Mouse (Mus musculus): ENCODE results near the gene Ripk1. TPM values are rescaled to one million over a fixed set of nuclear protein-coding genes. Genes with fewer than 3 reads are reported as not detected.

Gene Ripk1
- polyA plus RNA-seq, 1 experiment from 2014 or later, result 17.2 TPM

- H3K4me1 ChIP-seq (replicated peaks; ENCODE audit: insufficient read depth, low read length), result no peaks in the 10 kb centered on the region
- H3K27me3 ChIP-seq (ENCODE audit: insufficient read depth, low read length), result no peaks in the 10 kb centered on the region
- no peak for TF ChIP-seq CTCF (IDR thresholded peaks at IDR 0.05; ENCODE audit: low read depth)
- H3K4me2 ChIP-seq (ENCODE audit: low read length), result no peak overlapping the region
- H3K9ac ChIP-seq (ENCODE audit: low read depth, low read length), result no peak overlapping the region
- no peaks in the 10 kb centered on the region for H3K9me3 ChIP-seq (replicated peaks; ENCODE audit: low read length)
- peak overlapping the region; percentile 3; the same call in 1 of the 2 replicates for H3K27ac ChIP-seq
- ATAC-seq (replicated peaks; ENCODE audit: low FRiP score, low read depth) (peak; percentile 83), DNase-seq (ENCODE audit: low spot score) (peak; percentile 15)
- peaks cover 13% of the 10 kb centered on the region; the same call in 1 of the 2 replicates for H3K36me3 ChIP-seq (ENCODE audit: insufficient read depth, low read length)
- no peak overlapping the region for H3K4me3 ChIP-seq (replicated peaks; ENCODE audit: low read depth, low read length)
- WGBS, result 59% methylated on average over 5 of the region's 5 CpGs
Observed at GRCm38 (mm10) chr13:34045511-34046249, 43.5 kb downstream of the Ripk1 start.

DNA sequence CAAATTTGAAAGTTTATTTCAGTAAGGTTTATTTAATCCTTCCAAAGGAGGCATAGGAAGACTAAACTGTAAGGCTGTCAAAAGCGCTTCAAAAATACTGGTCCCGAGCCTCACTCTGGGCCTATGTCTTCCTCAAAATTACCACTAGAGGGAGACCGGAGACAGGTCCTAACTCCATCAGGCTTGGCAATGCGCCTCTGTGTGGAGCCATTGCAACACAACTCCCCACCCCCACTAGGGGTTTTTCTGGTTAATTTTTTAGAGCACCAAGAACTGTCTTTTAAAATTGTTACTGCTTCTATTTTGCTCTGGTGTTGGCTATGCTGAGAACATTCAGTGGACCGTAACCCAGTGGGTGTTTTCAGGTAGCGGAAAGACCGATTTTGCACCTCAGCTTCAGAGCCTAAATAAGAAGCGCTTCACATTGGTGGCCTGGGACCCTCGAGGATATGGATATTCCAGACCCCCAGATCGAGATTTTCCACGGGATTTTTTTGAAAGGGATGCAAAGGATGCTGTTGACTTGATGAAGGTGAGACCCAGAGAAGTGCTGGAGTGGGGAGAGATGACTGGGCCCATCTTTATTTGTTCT, 44.4 kb downstream of the Ripk1 start:
- peak; percentile 93 for TF ChIP-seq CTCF (IDR thresholded peaks at IDR 0.05; ENCODE audit: low read depth)
- H3K36me3 ChIP-seq (ENCODE audit: insufficient read depth, low read length), result peaks cover 17% of the 10 kb centered on the region; the same call in 1 of the 2 replicates
- DNase-seq (ENCODE audit: low spot score) (peak; percentile 94), ATAC-seq (replicated peaks; ENCODE audit: low FRiP score, low read depth) (peak; percentile 86)
- H3K4me3 ChIP-seq (replicated peaks; ENCODE audit: low read depth, low read length), result no peak overlapping the region
- no peaks in the 10 kb centered on the region for H3K4me1 ChIP-seq (replicated peaks; ENCODE audit: insufficient read depth, low read length)
- no peak overlapping the region for H3K27ac ChIP-seq
- H3K27me3 ChIP-seq (ENCODE audit: insufficient read depth, low read length), result no peaks in the 10 kb centered on the region
- no peak overlapping the region for H3K4me2 ChIP-seq (ENCODE audit: low read length)
- no peaks in the 10 kb centered on the region for H3K9me3 ChIP-seq (replicated peaks; ENCODE audit: low read length)
- WGBS, result 38% methylated on average over 11 of the region's 11 CpGs
- H3K9ac ChIP-seq (ENCODE audit: low read depth, low read length), result no peak overlapping the region

DNA sequence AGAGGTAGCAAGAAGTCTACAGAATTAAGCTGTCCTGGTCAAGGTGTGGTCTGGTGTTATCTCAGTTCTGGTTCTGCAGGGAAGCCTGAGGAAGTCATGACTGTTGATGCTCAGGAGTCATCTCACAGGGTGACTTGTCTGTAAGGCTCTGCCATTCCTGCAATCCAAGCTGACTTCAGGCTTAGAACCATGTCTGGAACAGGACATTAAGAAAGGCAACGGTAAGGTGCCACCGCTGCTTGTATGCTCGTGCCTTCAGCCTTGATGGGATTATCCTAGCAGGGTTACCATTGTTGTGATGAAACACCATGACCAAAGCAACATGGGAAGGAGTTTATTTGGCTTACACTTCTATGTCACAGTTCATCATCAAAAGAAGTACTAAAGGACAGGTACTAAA, 45.4 kb downstream of the Ripk1 start:
- H3K4me3 ChIP-seq (replicated peaks; ENCODE audit: low read depth, low read length), result no peak overlapping the region
- H3K4me1 ChIP-seq (replicated peaks; ENCODE audit: insufficient read depth, low read length), result no peaks in the 10 kb centered on the region
- DNase-seq (ENCODE audit: low spot score), result no peak
- ATAC-seq (replicated peaks; ENCODE audit: low FRiP score, low read depth), result no peak
- no peaks in the 10 kb centered on the region for H3K9me3 ChIP-seq (replicated peaks; ENCODE audit: low read length)
- no peak overlapping the region for H3K27ac ChIP-seq
- no peaks in the 10 kb centered on the region for H3K27me3 ChIP-seq (ENCODE audit: insufficient read depth, low read length)
- no peak for TF ChIP-seq CTCF (IDR thresholded peaks at IDR 0.05; ENCODE audit: low read depth)
- 96% methylated on average over 3 of the region's 3 CpGs for WGBS
- no peak overlapping the region for H3K9ac ChIP-seq (ENCODE audit: low read depth, low read length)
- no peak overlapping the region for H3K4me2 ChIP-seq (ENCODE audit: low read length)
- H3K36me3 ChIP-seq (ENCODE audit: insufficient read depth, low read length), result peaks cover 17% of the 10 kb centered on the region; the same call in 1 of the 2 replicates

- Histone ChIP-seq H3K27me3 (ENCODE audit: insufficient read depth, low read length) (no peaks in the 10 kb centered on the region), H3K4me2 (ENCODE audit: low read length) (no peak overlapping the region), H3K4me3 (replicated peaks; ENCODE audit: low read depth, low read length) (no peak overlapping the region), H3K9me3 (replicated peaks; ENCODE audit: low read length) (no peaks in the 10 kb centered on the region), H3K4me1 (replicated peaks; ENCODE audit: insufficient read depth, low read length) (peaks cover 7% of the 10 kb centered on the region; the same call in 1 of the 2 replicates), H3K27ac (no peak overlapping the region), H3K36me3 (ENCODE audit: insufficient read depth, low read length) (peaks cover 17% of the 10 kb centered on the region; the same call in 1 of the 2 replicates), H3K9ac (ENCODE audit: low read depth, low read length) (no peak overlapping the region)
- 94% methylated on average over 8 of the region's 8 CpGs for WGBS
- DNase-seq (ENCODE audit: low spot score) (no peak), ATAC-seq (replicated peaks; ENCODE audit: low FRiP score, low read depth) (no peak)
- TF ChIP-seq CTCF (IDR thresholded peaks at IDR 0.05; ENCODE audit: low read depth), result no peak
Observed at GRCm38 (mm10) chr13:34050479-34050878, 48.3 kb downstream of the Ripk1 start.

DNA sequence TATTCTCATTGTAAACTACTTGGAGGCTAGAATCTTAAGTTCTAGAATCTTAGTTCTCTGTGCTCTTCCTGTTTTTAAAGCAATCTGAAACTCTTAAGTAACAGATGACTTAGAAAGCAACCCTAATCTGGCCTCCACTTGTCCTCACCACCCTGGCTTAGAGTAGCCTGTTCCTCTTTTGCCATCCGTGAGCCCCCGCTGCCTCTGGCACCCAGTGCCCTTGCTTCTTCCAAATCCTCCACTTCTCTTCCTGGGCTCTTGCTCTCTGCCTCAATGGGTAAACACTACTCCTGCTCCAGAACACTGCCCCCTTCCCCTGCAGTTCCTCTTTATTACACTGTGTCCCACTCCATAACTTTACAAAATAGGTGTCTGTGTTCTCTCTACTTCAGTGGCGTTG, 49.5 kb downstream of the Ripk1 start:
- Histone ChIP-seq H3K9me3 (replicated peaks; ENCODE audit: low read length) (no peaks in the 10 kb centered on the region), H3K36me3 (ENCODE audit: insufficient read depth, low read length) (peaks cover 23% of the 10 kb centered on the region; the same call in 1 of the 2 replicates), H3K9ac (ENCODE audit: low read depth, low read length) (no peak overlapping the region), H3K4me3 (replicated peaks; ENCODE audit: low read depth, low read length) (no peak overlapping the region), H3K27me3 (ENCODE audit: insufficient read depth, low read length) (no peaks in the 10 kb centered on the region), H3K4me1 (replicated peaks; ENCODE audit: insufficient read depth, low read length) (peaks cover 7% of the 10 kb centered on the region; the same call in 1 of the 2 replicates), H3K4me2 (ENCODE audit: low read length) (no peak overlapping the region), H3K27ac (no peak overlapping the region)
- no peak for TF ChIP-seq CTCF (IDR thresholded peaks at IDR 0.05; ENCODE audit: low read depth)
- 92% methylated on average over 3 of the region's 3 CpGs for WGBS
- DNase-seq (ENCODE audit: low spot score) (no peak), ATAC-seq (replicated peaks; ENCODE audit: low FRiP score, low read depth) (no peak)

GRCm38 (mm10) chr13:34053673-34054282, 51.6 kb downstream of the Ripk1 start:
- WGBS, result 64% methylated on average over 13 of the region's 13 CpGs
- H3K4me2 ChIP-seq (ENCODE audit: low read length), result no peak overlapping the region
- 0 out of 2 replicates have a peak overlapping the region, but pooled peaks have one; percentile 19 for H3K27ac ChIP-seq
- no peak; the same call in 1 of the 2 replicates for ATAC-seq (replicated peaks; ENCODE audit: low FRiP score, low read depth)
- TF ChIP-seq CTCF (IDR thresholded peaks at IDR 0.05; ENCODE audit: low read depth), result no peak
- H3K4me1 ChIP-seq (replicated peaks; ENCODE audit: insufficient read depth, low read length), result peaks cover 7% of the 10 kb centered on the region; the same call in 1 of the 2 replicates
- no peak for DNase-seq (ENCODE audit: low spot score)
- no peak overlapping the region for H3K9ac ChIP-seq (ENCODE audit: low read depth, low read length)
- no peak overlapping the region for H3K4me3 ChIP-seq (replicated peaks; ENCODE audit: low read depth, low read length)
- peaks cover 26% of the 10 kb centered on the region; the same call in 1 of the 2 replicates for H3K36me3 ChIP-seq (ENCODE audit: insufficient read depth, low read length)
- H3K9me3 ChIP-seq (replicated peaks; ENCODE audit: low read length), result no peaks in the 10 kb centered on the region
- H3K27me3 ChIP-seq (ENCODE audit: insufficient read depth, low read length), result no peaks in the 10 kb centered on the region
